Mouse (Mus musculus): ENCODE data around the gene Sfxn2.

GRCm38 (mm10) chr19:46562132-46562531 lies 11.0 kb upstream of the Sfxn2 start:
- TF ChIP-seq CTCF (IDR thresholded peaks at IDR 0.05; ENCODE audit: low read depth) (peak; percentile 87), EP300 (IDR thresholded peaks at IDR 0.05; ENCODE audit: low read depth) (no peak)

Data from heart, postnatal 0 days (tissue).